Mouse (Mus musculus): ENCODE data around the gene Dnaja3. TPM values are rescaled to one million over a fixed set of nuclear protein-coding genes. Genes with fewer than 3 reads are reported as not detected.

Dnaja3 gene
- polyA plus RNA-seq, 1 experiment from 2014 or later: 92.5 TPM

GRCm38 (mm10) chr16:4647651-4648141 lies 7.9 kb downstream of the Dnaja3 start:
- WGBS: 60% methylated on average over 13 of the region's 13 CpGs
- Histone ChIP-seq H3K36me3 (ENCODE audit: control insufficient read depth, insufficient read depth, low read length) (peaks cover 16% of the 10 kb centered on the region; the same call in 1 of the 2 replicates), H3K4me1 (ENCODE audit: control insufficient read depth, insufficient read depth, low read length) (peaks cover 45% of the 10 kb centered on the region), H3K9me3 (ENCODE audit: control insufficient read depth, low read length) (no peaks in the 10 kb centered on the region), H3K27me3 (replicated peaks; ENCODE audit: control insufficient read depth, insufficient read depth, low read length) (no peaks in the 10 kb centered on the region), H3K4me3 (ENCODE audit: low read length) (no peak overlapping the region), H3K4me2 (ENCODE audit: low read depth, low read length) (no peak overlapping the region), H3K27ac (ENCODE audit: low read length) (no peak overlapping the region), H3K9ac (ENCODE audit: low read depth, low read length) (no peak overlapping the region; the same call in 1 of the 2 replicates)
- ATAC-seq: no peak

DNA sequence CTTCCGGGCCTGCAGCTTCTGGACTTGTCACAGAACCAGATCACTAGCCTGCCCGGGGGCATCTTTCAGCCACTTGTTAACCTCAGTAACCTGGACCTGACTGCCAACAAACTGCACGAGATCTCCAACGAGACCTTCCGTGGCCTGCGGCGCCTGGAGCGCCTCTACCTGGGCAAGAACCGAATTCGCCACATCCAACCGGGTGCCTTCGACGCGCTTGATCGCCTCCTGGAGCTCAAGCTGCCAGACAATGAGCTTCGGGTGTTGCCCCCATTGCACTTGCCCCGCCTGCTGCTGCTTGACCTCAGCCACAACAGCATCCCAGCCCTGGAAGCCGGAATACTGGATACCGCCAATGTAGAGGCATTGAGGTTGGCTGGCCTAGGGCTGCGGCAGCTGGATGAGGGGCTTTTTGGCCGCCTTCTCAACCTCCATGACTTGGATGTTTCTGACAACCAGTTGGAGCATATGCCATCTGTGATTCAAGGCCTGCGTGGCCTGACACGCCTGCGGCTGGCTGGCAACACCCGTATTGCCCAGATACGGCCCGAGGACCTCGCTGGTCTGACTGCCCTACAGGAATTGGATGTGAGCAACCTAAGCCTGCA lies 8.7 kb downstream of the Dnaja3 start:
- Histone ChIP-seq H3K36me3 (ENCODE audit: control insufficient read depth, insufficient read depth, low read length) (peaks cover 16% of the 10 kb centered on the region; the same call in 1 of the 2 replicates), H3K4me1 (ENCODE audit: control insufficient read depth, insufficient read depth, low read length) (peaks cover 42% of the 10 kb centered on the region), H3K27me3 (replicated peaks; ENCODE audit: control insufficient read depth, insufficient read depth, low read length) (no peaks in the 10 kb centered on the region), H3K27ac (ENCODE audit: low read length) (no peak overlapping the region), H3K4me2 (ENCODE audit: low read depth, low read length) (no peak overlapping the region), H3K9ac (ENCODE audit: low read depth, low read length) (no peak overlapping the region), H3K4me3 (ENCODE audit: low read length) (no peak overlapping the region), H3K9me3 (ENCODE audit: control insufficient read depth, low read length) (no peaks in the 10 kb centered on the region)
- WGBS: 90% methylated on average over 28 of the region's 28 CpGs
- ATAC-seq: no peak

- WGBS: 80% methylated on average over 5 of the region's 5 CpGs
- no peak for ATAC-seq
- Histone ChIP-seq H3K27ac (ENCODE audit: low read length) (no peak overlapping the region), H3K4me3 (ENCODE audit: low read length) (no peak overlapping the region), H3K27me3 (replicated peaks; ENCODE audit: control insufficient read depth, insufficient read depth, low read length) (no peaks in the 10 kb centered on the region), H3K9me3 (ENCODE audit: control insufficient read depth, low read length) (no peaks in the 10 kb centered on the region), H3K36me3 (ENCODE audit: control insufficient read depth, insufficient read depth, low read length) (peaks cover 16% of the 10 kb centered on the region; the same call in 1 of the 2 replicates), H3K4me2 (ENCODE audit: low read depth, low read length) (no peak overlapping the region), H3K4me1 (ENCODE audit: control insufficient read depth, insufficient read depth, low read length) (peaks cover 35% of the 10 kb centered on the region), H3K9ac (ENCODE audit: low read depth, low read length) (no peak overlapping the region)
These were observed 9.4 kb downstream of the Dnaja3 start for GRCm38 (mm10) chr16:4649211-4649610.

DNA sequence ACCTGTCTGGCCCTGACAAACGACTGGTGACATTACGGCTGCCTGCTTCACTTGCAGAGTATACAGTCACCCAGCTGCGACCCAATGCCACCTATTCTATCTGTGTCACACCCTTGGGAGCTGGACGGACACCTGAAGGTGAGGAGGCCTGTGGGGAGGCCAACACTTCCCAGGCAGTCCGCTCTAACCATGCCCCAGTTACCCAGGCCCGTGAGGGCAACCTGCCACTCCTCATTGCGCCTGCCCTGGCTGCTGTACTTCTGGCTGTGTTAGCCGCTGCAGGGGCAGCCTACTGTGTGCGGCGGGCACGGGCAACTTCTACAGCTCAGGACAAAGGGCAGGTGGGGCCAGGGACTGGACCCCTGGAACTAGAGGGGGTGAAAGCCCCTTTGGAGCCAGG lies 9.9 kb downstream of the Dnaja3 start:
- H3K4me3 ChIP-seq (ENCODE audit: low read length): no peak overlapping the region
- peaks cover 16% of the 10 kb centered on the region; the same call in 1 of the 2 replicates for H3K36me3 ChIP-seq (ENCODE audit: control insufficient read depth, insufficient read depth, low read length)
- H3K4me1 ChIP-seq (ENCODE audit: control insufficient read depth, insufficient read depth, low read length): peaks cover 36% of the 10 kb centered on the region
- ATAC-seq: no peak
- H3K9me3 ChIP-seq (ENCODE audit: control insufficient read depth, low read length): no peaks in the 10 kb centered on the region
- H3K9ac ChIP-seq (ENCODE audit: low read depth, low read length): no peak overlapping the region
- no peak overlapping the region for H3K27ac ChIP-seq (ENCODE audit: low read length)
- no peaks in the 10 kb centered on the region for H3K27me3 ChIP-seq (replicated peaks; ENCODE audit: control insufficient read depth, insufficient read depth, low read length)
- no peak overlapping the region for H3K4me2 ChIP-seq (ENCODE audit: low read depth, low read length)
- 85% methylated on average over 11 of the region's 11 CpGs for WGBS

GRCm38 (mm10) chr16:4650161-4650560 lies 10.4 kb downstream of the Dnaja3 start:
- Histone ChIP-seq H3K4me1 (ENCODE audit: control insufficient read depth, insufficient read depth, low read length) (peaks cover 40% of the 10 kb centered on the region), H3K27ac (ENCODE audit: low read length) (no peak overlapping the region), H3K36me3 (ENCODE audit: control insufficient read depth, insufficient read depth, low read length) (peaks cover 16% of the 10 kb centered on the region; the same call in 1 of the 2 replicates), H3K4me3 (ENCODE audit: low read length) (no peak overlapping the region), H3K9me3 (ENCODE audit: control insufficient read depth, low read length) (no peaks in the 10 kb centered on the region), H3K4me2 (ENCODE audit: low read depth, low read length) (no peak overlapping the region), H3K27me3 (replicated peaks; ENCODE audit: control insufficient read depth, insufficient read depth, low read length) (no peaks in the 10 kb centered on the region), H3K9ac (ENCODE audit: low read depth, low read length) (no peak overlapping the region)
- WGBS: 84% methylated on average over 3 of the region's 3 CpGs
- ATAC-seq: no peak

GRCm38 (mm10) chr16:4651081-4651480 lies 11.3 kb downstream of the Dnaja3 start:
- H3K36me3 ChIP-seq (ENCODE audit: control insufficient read depth, insufficient read depth, low read length): peaks cover 16% of the 10 kb centered on the region; the same call in 1 of the 2 replicates
- peaks cover 49% of the 10 kb centered on the region for H3K4me1 ChIP-seq (ENCODE audit: control insufficient read depth, insufficient read depth, low read length)
- H3K27me3 ChIP-seq (replicated peaks; ENCODE audit: control insufficient read depth, insufficient read depth, low read length): no peaks in the 10 kb centered on the region
- H3K9ac ChIP-seq (ENCODE audit: low read depth, low read length): no peak overlapping the region
- H3K4me3 ChIP-seq (ENCODE audit: low read length): no peak overlapping the region
- H3K9me3 ChIP-seq (ENCODE audit: control insufficient read depth, low read length): no peaks in the 10 kb centered on the region
- ATAC-seq: no peak
- H3K4me2 ChIP-seq (ENCODE audit: low read depth, low read length): no peak overlapping the region
- WGBS: 90% methylated on average over 1 of the region's 1 CpGs
- no peak overlapping the region; the same call in 1 of the 2 replicates for H3K27ac ChIP-seq (ENCODE audit: low read length)

GRCm38 (mm10) chr16:4651624-4652023 lies 11.8 kb downstream of the Dnaja3 start:
- H3K27me3 ChIP-seq (replicated peaks; ENCODE audit: control insufficient read depth, insufficient read depth, low read length): no peaks in the 10 kb centered on the region
- H3K36me3 ChIP-seq (ENCODE audit: control insufficient read depth, insufficient read depth, low read length): peaks cover 16% of the 10 kb centered on the region; the same call in 1 of the 2 replicates
- H3K27ac ChIP-seq (ENCODE audit: low read length): 0 out of 2 replicates have a peak overlapping the region, but pooled peaks have one; percentile 18
- H3K9me3 ChIP-seq (ENCODE audit: control insufficient read depth, low read length): no peaks in the 10 kb centered on the region
- H3K4me2 ChIP-seq (ENCODE audit: low read depth, low read length): no peak overlapping the region
- no peak for ATAC-seq
- H3K4me1 ChIP-seq (ENCODE audit: control insufficient read depth, insufficient read depth, low read length): peaks cover 50% of the 10 kb centered on the region
- no peak overlapping the region for H3K9ac ChIP-seq (ENCODE audit: low read depth, low read length)
- H3K4me3 ChIP-seq (ENCODE audit: low read length): no peak overlapping the region
- WGBS: 67% methylated on average over 7 of the region's 7 CpGs

- Histone ChIP-seq H3K4me1 (ENCODE audit: control insufficient read depth, insufficient read depth, low read length) (peaks cover 45% of the 10 kb centered on the region), H3K27me3 (replicated peaks; ENCODE audit: control insufficient read depth, insufficient read depth, low read length) (no peaks in the 10 kb centered on the region), H3K27ac (ENCODE audit: low read length) (no peak overlapping the region), H3K4me2 (ENCODE audit: low read depth, low read length) (no peak overlapping the region), H3K36me3 (ENCODE audit: control insufficient read depth, insufficient read depth, low read length) (peaks cover 16% of the 10 kb centered on the region; the same call in 1 of the 2 replicates), H3K4me3 (ENCODE audit: low read length) (no peak overlapping the region), H3K9me3 (ENCODE audit: control insufficient read depth, low read length) (no peaks in the 10 kb centered on the region), H3K9ac (ENCODE audit: low read depth, low read length) (no peak overlapping the region)
- 65% methylated on average over 4 of the region's 4 CpGs for WGBS
- no peak for ATAC-seq
These were observed 13.1 kb downstream of the Dnaja3 start for GRCm38 (mm10) chr16:4652707-4653416.

DNA sequence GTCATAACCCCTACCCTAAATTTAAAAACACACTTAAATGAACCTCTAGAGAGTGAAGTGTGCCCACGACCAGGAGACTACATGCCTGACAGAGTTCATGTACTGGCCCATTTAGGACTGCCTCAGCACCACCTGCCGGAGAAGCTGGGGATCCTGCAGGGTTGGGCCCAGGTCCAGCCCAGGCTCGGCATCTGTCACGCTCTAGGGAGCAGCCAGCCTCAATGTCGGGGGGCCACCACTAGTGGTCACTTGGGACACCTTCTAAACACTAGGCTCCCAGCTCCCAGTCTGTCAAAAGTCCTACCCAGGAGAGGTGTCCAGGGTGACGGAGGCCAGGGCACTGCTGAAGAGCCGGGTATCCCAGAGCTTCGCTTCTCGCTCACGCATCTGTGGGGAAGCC lies 14.9 kb downstream of the Dnaja3 start:
- Histone ChIP-seq H3K36me3 (ENCODE audit: control insufficient read depth, insufficient read depth, low read length) (peaks cover 6% of the 10 kb centered on the region; the same call in 1 of the 2 replicates), H3K4me2 (ENCODE audit: low read depth, low read length) (no peak overlapping the region), H3K27me3 (replicated peaks; ENCODE audit: control insufficient read depth, insufficient read depth, low read length) (no peaks in the 10 kb centered on the region), H3K4me3 (ENCODE audit: low read length) (no peak overlapping the region), H3K4me1 (ENCODE audit: control insufficient read depth, insufficient read depth, low read length) (peaks cover 55% of the 10 kb centered on the region), H3K9ac (ENCODE audit: low read depth, low read length) (peak overlapping the region; percentile 54; the same call in 1 of the 2 replicates), H3K27ac (ENCODE audit: low read length) (peak overlapping the region; percentile 72), H3K9me3 (ENCODE audit: control insufficient read depth, low read length) (no peaks in the 10 kb centered on the region)
- no peak; the same call in none of the 2 replicates for ATAC-seq
- 81% methylated on average over 10 of the region's 10 CpGs for WGBS

Measured in intestine, embryonic 16.5 days (tissue).